Mouse (Mus musculus) CH12.LX (cell line): ENCODE measurements around the gene Ugt1a5. TPM values are rescaled to one million over a fixed set of nuclear protein-coding genes. Genes with fewer than 3 reads are reported as not detected.

Source experiments
- DNase-seq: peaks from one replicate; pipeline ENCODE4 v3.0.0-alpha.2; 2013; ENCODE audit errors: extremely low read depth
- H3K27ac ChIP-seq: 2 replicates; pipeline ENCODE4 v1.5.1; 2012; ENCODE audit warnings: low read depth, mild to moderate bottlenecking, control low read depth, moderate library complexity; ENCODE audit not compliant: insufficient read depth
- H3K27me3 ChIP-seq: replicated peaks from 2 replicates; pipeline ENCODE3; 2012; ENCODE audit warnings: inconsistent platforms
- H3K36me3 ChIP-seq, 2 experiments: replicated peaks in 1 of 2; 2 replicates each; pipeline versions ENCODE3 to v1.6.1; 2012; ENCODE audit warnings: inconsistent platforms in 1 of 2, low read length in 1 of 2, mild to moderate bottlenecking in 1 of 2, mixed read lengths in 1 of 2, moderate library complexity in 1 of 2; ENCODE audit not compliant: control insufficient read depth in 1 of 2, insufficient read depth in 1 of 2
- H3K4me1 ChIP-seq, 2 experiments: 2 replicates each; pipeline ENCODE4 v1.6.1; 2012; ENCODE audit warnings: inconsistent platforms in 1 of 2, moderate library complexity in 1 of 2; ENCODE audit not compliant: insufficient read depth in 2 of 2, control insufficient read depth in 1 of 2
- H3K4me2 ChIP-seq: 2 replicates; pipeline ENCODE4 v1.6.1; 2012; ENCODE audit warnings: low read depth, mild to moderate bottlenecking, control low read depth; ENCODE audit not compliant: poor library complexity, insufficient read depth, severe bottlenecking
- H3K4me3 ChIP-seq, 3 experiments: fragments of 150-350 bp in 1 of 3; sonication (generic) in 1 of 3; replicated peaks in 1 of 3; 2 replicates each; pipeline versions ENCODE3 to v1.5.1; 2011 to 2012; ENCODE audit warnings: low read depth in 2 of 3, low read length in 2 of 3, mild to moderate bottlenecking in 2 of 3, moderate library complexity in 2 of 3, control low read depth in 1 of 3, improper control_type of control experiment in 1 of 3, inconsistent platforms in 1 of 3, mixed read lengths in 1 of 3; ENCODE audit not compliant: poor library complexity in 1 of 3
- H3K79me2 ChIP-seq: replicated peaks from 2 replicates; pipeline ENCODE4 v1.6.1; 2012; ENCODE audit warnings: mild to moderate bottlenecking, moderate library complexity; ENCODE audit not compliant: control insufficient read depth, poor library complexity, insufficient read depth, severe bottlenecking; ENCODE audit errors: extremely low read depth
- H3K9ac ChIP-seq: 2 replicates; pipeline ENCODE4 v1.6.1; 2012; ENCODE audit warnings: low read depth, mild to moderate bottlenecking, control low read depth, moderate library complexity; ENCODE audit not compliant: insufficient read depth
- H3K9me3 ChIP-seq: replicated peaks from 2 replicates; pipeline ENCODE3; 2012; ENCODE audit warnings: low read length, inconsistent platforms, mixed read lengths
- BHLHE40 ChIP-seq: IDR thresholded peaks from 2 replicates; pipeline ENCODE4 v1.6.1; 2011; ENCODE audit warnings: mild to moderate bottlenecking, low read depth, low read length, improper control_type of control experiment
- CHD1 ChIP-seq: IDR thresholded peaks from 2 replicates; pipeline ENCODE4 v1.6.1; 2012; ENCODE audit warnings: low read depth, low read length, improper control_type of control experiment, inconsistent platforms
- CTCF ChIP-seq, 2 experiments: IDR thresholded peaks in 1 of 2; conservative IDR thresholded peaks in 1 of 2; 2 replicates each; pipeline ENCODE4 v1.5.1; 2011 to 2012; ENCODE audit warnings: low read depth in 2 of 2, low read length in 2 of 2, improper control_type of control experiment in 1 of 2, inconsistent platforms in 1 of 2, mild to moderate bottlenecking in 1 of 2, moderate library complexity in 1 of 2
- EP300 ChIP-seq: IDR thresholded peaks from 2 replicates; pipeline ENCODE4 v1.6.1; 2011; ENCODE audit warnings: low read length, improper control_type of control experiment
- ETS1 ChIP-seq: conservative IDR thresholded peaks from 2 replicates; pipeline ENCODE4 v1.6.1; 2012; ENCODE audit warnings: low read depth, mild to moderate bottlenecking, inconsistent platforms, low read length, improper control_type of control experiment, moderate library complexity
- JUN ChIP-seq: IDR thresholded peaks from 2 replicates; pipeline ENCODE4 v1.6.1; 2011; ENCODE audit warnings: low read depth, mild to moderate bottlenecking, low read length, improper control_type of control experiment, moderate library complexity; ENCODE audit not compliant: insufficient read depth
- JUND ChIP-seq: conservative IDR thresholded peaks from 2 replicates; pipeline ENCODE4 v1.6.1; 2011; ENCODE audit warnings: low read depth, low read length, improper control_type of control experiment
- KAT2A ChIP-seq: IDR thresholded peaks from 2 replicates; pipeline ENCODE4 v1.6.1; 2012; ENCODE audit warnings: low read length, improper control_type of control experiment, inconsistent platforms; ENCODE audit not compliant: insufficient replicate concordance
- MAFK ChIP-seq: IDR thresholded peaks from 2 replicates; pipeline ENCODE4 v1.6.1; 2011; ENCODE audit warnings: low read length, improper control_type of control experiment; ENCODE audit not compliant: insufficient replicate concordance
- MAX ChIP-seq: IDR thresholded peaks from 2 replicates; pipeline ENCODE4 v1.6.1; 2011; ENCODE audit warnings: low read length, improper control_type of control experiment
- MAZ ChIP-seq: IDR thresholded peaks from 2 replicates; pipeline ENCODE4 v1.6.1; 2012; ENCODE audit warnings: low read depth, mild to moderate bottlenecking, inconsistent platforms, low read length, improper control_type of control experiment, moderate library complexity
- MXI1 ChIP-seq: IDR thresholded peaks from 2 replicates; pipeline ENCODE4 v1.6.1; 2011; ENCODE audit warnings: mild to moderate bottlenecking, low read depth, low read length, improper control_type of control experiment
- RAD21 ChIP-seq: IDR thresholded peaks from 2 replicates; pipeline ENCODE4 v1.6.1; 2011; ENCODE audit warnings: low read depth, mild to moderate bottlenecking, low read length, improper control_type of control experiment, moderate library complexity
- RCOR1 ChIP-seq: conservative IDR thresholded peaks from 2 replicates; pipeline ENCODE4 v1.6.1; 2012; ENCODE audit warnings: low read depth, mild to moderate bottlenecking, inconsistent platforms, low read length, improper control_type of control experiment
- SMC3 ChIP-seq: IDR thresholded peaks from 2 replicates; pipeline ENCODE4 v1.6.1; 2011; ENCODE audit warnings: low read depth, low read length, improper control_type of control experiment
- TCF12 ChIP-seq: IDR thresholded peaks from 2 replicates; pipeline ENCODE4 v1.6.1; 2014; ENCODE audit warnings: low read depth, mild to moderate bottlenecking, inconsistent platforms, low read length, improper control_type of control experiment
- USF2 ChIP-seq: conservative IDR thresholded peaks from 2 replicates; pipeline ENCODE4 v1.6.1; 2011; ENCODE audit warnings: low read depth, low read length, improper control_type of control experiment
- ZNF384 ChIP-seq: IDR thresholded peaks from 2 replicates; pipeline ENCODE4 v1.6.1; 2012; ENCODE audit warnings: low read depth, low read length, improper control_type of control experiment, inconsistent platforms
- dilution Hi-C: fragments of 300-500 bp; cut with MboI; formaldehyde crosslinking; loops from 2 replicates; pipeline ENCODE4 v1.14.3; 2020; ENCODE audit warnings: low sequenced_read_pairs; ENCODE audit not compliant: extremely low pct_unique_long_range_greater_than_20kb, extremely low pct_ligation_motif_present
- in situ Hi-C: fragments of 300-500 bp; cut with MboI; formaldehyde crosslinking; loops from 3 replicates; pipeline ENCODE4 v1.14.3; 2019; ENCODE audit warnings: low sequenced_read_pairs, low pct_ligation_motif_present, low pct_unique_long_range_greater_than_20kb, mixed read lengths
- polyA plus RNA-seq: library from polyadenylated mRNA; unstranded; fragments of >175 nt; gene quantifications from 2 replicates; pipeline ENCODE4 v1.2.1, GENCODE M21; 2012; ENCODE audit warnings: low read depth; ENCODE audit not compliant: insufficient read length
- total RNA-seq, 2 experiments: library from RNA; depleted of rRNA; stranded (reverse); fragments of 300-350 nt in 1 of 2; fragments of >200 nt in 1 of 2; gene quantifications; 2 replicates each; pipeline ENCODE4 v1.2.3; 2012 to 2014

Gene Ugt1a5
- total and polyA plus RNA-seq, 3 experiments, result not detected

GRCm38 (mm10) chr1:88228121-88228520 lies 62.3 kb downstream of the Ugt1a5 start:
- in situ Hi-C loops, result no loop called here
- Histone ChIP-seq H3K27me3 (no peaks in the 10 kb centered on the region), H3K4me1 (0 out of 4 replicates have a peak, but pooled peaks cover 0 to 3% of the 10 kb centered on the region in 2 experiments), H3K27ac (no peak overlapping the region), H3K9ac (no peak overlapping the region), H3K4me3 (no peak overlapping the region), H3K9me3 (peaks cover 71% of the 10 kb centered on the region), H3K36me3 (no peaks in the 10 kb centered on the region), H3K79me2 (no peaks in the 10 kb centered on the region), H3K4me2 (no peak overlapping the region)
- TF ChIP-seq CHD1 (no peak), JUND (no peak), KAT2A (no peak), MXI1 (no peak), ETS1 (no peak), MAFK (no peak), BHLHE40 (no peak), EP300 (no peak), SMC3 (no peak), USF2 (no peak), TCF12 (no peak), RAD21 (no peak), ZNF384 (no peak)
- no peak for DNase-seq
- dilution Hi-C loops, result no loop called here

DNA sequence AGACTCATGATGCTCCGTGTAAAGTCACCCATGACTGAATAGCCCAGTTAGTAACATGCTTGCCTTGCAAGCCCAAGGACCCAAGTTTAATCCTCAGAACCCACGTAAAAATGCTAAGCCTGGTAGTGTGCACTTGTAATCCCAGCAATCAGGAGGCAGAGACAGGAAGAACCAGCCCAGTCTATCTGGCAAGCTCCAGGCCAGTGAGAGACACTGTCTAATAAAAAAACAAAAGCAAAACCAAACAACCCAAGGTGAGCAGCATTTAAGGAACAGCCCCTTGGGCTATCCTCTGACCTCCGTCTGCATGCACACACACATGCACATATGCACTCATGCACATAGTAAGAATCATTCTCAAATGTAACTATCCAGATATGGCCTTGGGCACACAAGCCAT lies 63.8 kb downstream of the Ugt1a5 start:
- TF ChIP-seq ETS1 (no peak), CTCF (conservative IDR thresholded peaks at IDR 0.05 in 1 of 2, IDR thresholded peaks at IDR 0.05 in 1 of 2; ENCODE audit: low read depth in 2 of 2, low read length in 2 of 2) (no peak), MAX (no peak), JUND (no peak), RAD21 (no peak), MAZ (no peak), JUN (no peak), RCOR1 (no peak), CHD1 (no peak), USF2 (no peak)
- TF ChIP-seq, all 38 proteins: peak for 0
- Histone ChIP-seq H3K79me2 (no peaks in the 10 kb centered on the region), H3K36me3 (no peaks in the 10 kb centered on the region), H3K27me3 (no peaks in the 10 kb centered on the region), H3K4me3 (no peak overlapping the region), H3K4me2 (no peak overlapping the region), H3K9me3 (peaks cover 68% of the 10 kb centered on the region), H3K4me1 (0 out of 4 replicates have a peak, but pooled peaks cover 0 to 3% of the 10 kb centered on the region in 2 experiments), H3K27ac (no peak overlapping the region), H3K9ac (no peak overlapping the region)
- no peak for DNase-seq
- dilution Hi-C loops (no loop called here), in situ Hi-C loops (no loop called here)
